Mouse (Mus musculus) cerebellum, adult 2 months (tissue): ENCODE results near the gene Lkaaear1.

Experiments
- CTCF ChIP-seq: fragments of 200-500 bp; IDR thresholded peaks from 2 replicates; pipeline ENCODE4 v1.5.1; 2011; ENCODE audit warnings: low read depth, mild to moderate bottlenecking, control low read depth, low read length, moderate library complexity, borderline replicate concordance; ENCODE audit not compliant: insufficient read depth
- POLR2A ChIP-seq: fragments of 200-500 bp; IDR thresholded peaks from 2 replicates; pipeline ENCODE4 v1.6.1; 2011; ENCODE audit warnings: low read length, control low read depth, borderline replicate concordance; ENCODE audit not compliant: insufficient read depth

- TF ChIP-seq CTCF (no peak), POLR2A (no peak)
These were observed 10.7 kb downstream of the Lkaaear1 start for GRCm38 (mm10) chr2:181687586-181687985.
